Mouse (Mus musculus): ENCODE measurements at regions not wholly inside any gene's neighbourhood (a gene's known extent, or its start where the extent isn't known, plus 50 kb on each side); places are given as distances from the start of the nearest gene placed in this dataset.

GRCm38 (mm10) chr10:68967976-68968968 lies 183.0 kb upstream of the Rhobtb1 start:
- no peak for TF ChIP-seq POLR2A (IDR thresholded peaks at IDR 0.05; ENCODE audit: borderline replicate concordance, extremely low read depth, insufficient read depth, insufficient read length, poor library complexity, severe bottlenecking)
- TF ChIP-seq CTCF (IDR thresholded peaks at IDR 0.05; ENCODE audit: borderline replicate concordance, extremely low read depth, insufficient read depth, insufficient read length): no peak
